8 mouse cellular contexts compared by ENCODE assay signal in the genomic region with DNA sequence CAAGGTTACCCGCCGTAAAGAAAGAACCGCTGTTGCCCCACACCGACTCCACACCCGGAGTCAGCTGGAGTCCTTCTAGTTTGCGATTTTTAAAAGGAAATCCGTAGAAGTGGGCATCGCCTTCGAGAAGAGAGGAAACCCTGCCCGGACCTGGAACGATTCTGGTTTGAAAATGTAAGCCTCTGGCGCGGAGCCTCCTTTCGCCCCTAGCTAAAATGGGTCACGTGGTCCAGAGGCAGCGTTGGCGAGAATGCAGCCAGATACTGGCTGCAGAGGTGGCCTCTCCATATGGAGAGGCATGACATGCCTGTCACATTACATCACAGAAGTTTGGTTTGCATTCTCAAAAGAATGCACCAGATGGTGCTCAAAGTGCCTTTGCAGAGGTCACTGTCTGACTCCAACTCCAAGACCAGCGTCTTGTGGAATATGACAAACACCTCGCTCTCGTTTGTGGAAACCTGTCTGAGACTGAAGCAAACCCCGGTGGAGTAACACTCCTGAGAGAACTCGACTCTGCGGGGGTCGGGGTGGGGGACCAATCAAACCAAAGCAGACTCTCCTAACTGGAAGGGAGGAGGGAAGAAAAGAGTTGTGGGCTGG.
A peak's percentile ranks its signal among the peaks of the same experiment; 100 is the strongest.
DNase-seq lines count a peak whose midpoint lies in the region; ATAC-seq and TF ChIP-seq lines count a peak whose summit lies in the region.

No protein-coding gene starts in this region.

- no peaks in the 10 kb centered on the region for H3K9me3 ChIP-seq in CH12.LX (replicated peaks; ENCODE audit: low read length)
- no peaks in the 10 kb centered on the region for H3K9me3 ChIP-seq in embryonic facial prominence, embryonic 12.5 days
- H3K9me3 ChIP-seq in heart, embryonic 14.5 days (ENCODE audit: control insufficient read depth, low read length), result no peaks in the 10 kb centered on the region
- no peaks in the 10 kb centered on the region for H3K9me3 ChIP-seq in kidney, embryonic 16.5 days (ENCODE audit: low read length)
- no peaks in the 10 kb centered on the region for H3K9me3 ChIP-seq in lung, embryonic 14.5 days (ENCODE audit: low read depth, low read length)
- H3K9me3 ChIP-seq in neural tube, embryonic 14.5 days (ENCODE audit: control insufficient read depth, low read length), result no peaks in the 10 kb centered on the region

- H3K36me3 ChIP-seq in CH12.LX (replicated peaks in 1 of 2; ENCODE audit: control insufficient read depth in 1 of 2, insufficient read depth in 1 of 2, low read length in 1 of 2), result no peaks in the 10 kb centered on the region
- no peaks in the 10 kb centered on the region for H3K36me3 ChIP-seq in embryonic facial prominence, embryonic 12.5 days
- no peaks in the 10 kb centered on the region for H3K36me3 ChIP-seq in heart, embryonic 14.5 days (ENCODE audit: control insufficient read depth, insufficient read depth, low read length)
- no peaks in the 10 kb centered on the region for H3K36me3 ChIP-seq in kidney, embryonic 16.5 days (ENCODE audit: insufficient read depth, low read length)
- H3K36me3 ChIP-seq in lung, embryonic 14.5 days (ENCODE audit: insufficient read depth), result no peaks in the 10 kb centered on the region
- no peaks in the 10 kb centered on the region for H3K36me3 ChIP-seq in neural tube, embryonic 14.5 days (ENCODE audit: control insufficient read depth, insufficient read depth, low read length)

- H3K27me3 ChIP-seq in CH12.LX (replicated peaks), result peaks cover 2% of the 10 kb centered on the region
- H3K27me3 ChIP-seq in embryonic facial prominence, embryonic 12.5 days, result no peaks in the 10 kb centered on the region
- H3K27me3 ChIP-seq in heart, embryonic 14.5 days (ENCODE audit: control insufficient read depth, insufficient read depth, low read length), result no peaks in the 10 kb centered on the region
- no peaks in the 10 kb centered on the region for H3K27me3 ChIP-seq in kidney, embryonic 16.5 days (ENCODE audit: insufficient read depth, low read length)
- no peaks in the 10 kb centered on the region for H3K27me3 ChIP-seq in lung, embryonic 14.5 days (ENCODE audit: insufficient read depth, low read length)
- no peaks in the 10 kb centered on the region for H3K27me3 ChIP-seq in neural tube, embryonic 14.5 days (ENCODE audit: control insufficient read depth, insufficient read depth, low read length)

- H3K4me3 ChIP-seq in CH12.LX (replicated peaks in 1 of 3; ENCODE audit: low read depth in 2 of 3, low read length in 2 of 3, poor library complexity in 1 of 3), result peak overlapping the region; percentile 68 to 99 (median 69)
- peak overlapping the region; percentile 50 for H3K4me3 ChIP-seq in embryonic facial prominence, embryonic 12.5 days
- H3K4me3 ChIP-seq in heart, embryonic 14.5 days (ENCODE audit: control insufficient read depth in 1 of 2, insufficient read depth in 1 of 2, low read depth in 1 of 2, low read length in 2 of 2), result peak overlapping the region; percentile 66 to 87
- peak overlapping the region; percentile 63 for H3K4me3 ChIP-seq in kidney, embryonic 16.5 days (ENCODE audit: low read length)
- peak overlapping the region; percentile 41 for H3K4me3 ChIP-seq in lung, embryonic 14.5 days (ENCODE audit: low read depth, low read length)
- H3K4me3 ChIP-seq in neural tube, embryonic 14.5 days (ENCODE audit: low read depth, low read length), result peak overlapping the region; percentile 46

- H3K4me2 ChIP-seq in CH12.LX (ENCODE audit: insufficient read depth, low read depth, poor library complexity, severe bottlenecking), result peak overlapping the region; percentile 67
- H3K4me2 ChIP-seq in embryonic facial prominence, embryonic 12.5 days (replicated peaks), result peak overlapping the region; percentile 62
- H3K4me2 ChIP-seq in heart, embryonic 14.5 days (ENCODE audit: low read length), result peak overlapping the region; percentile 90
- H3K4me2 ChIP-seq in kidney, embryonic 16.5 days (replicated peaks; ENCODE audit: low read depth, low read length), result peak overlapping the region; percentile 80
- H3K4me2 ChIP-seq in lung, embryonic 14.5 days, result peak overlapping the region; percentile 62
- H3K4me2 ChIP-seq in neural tube, embryonic 14.5 days (ENCODE audit: low read depth, low read length), result peak overlapping the region; percentile 71

- TF ChIP-seq CTCF in CH12.LX (conservative IDR thresholded peaks at IDR 0.05 in 1 of 2, IDR thresholded peaks at IDR 0.05 in 1 of 2; ENCODE audit: low read depth in 2 of 2, low read length in 2 of 2), result peak in 1 of 2 experiments; percentile 64; a peak in 2 of 4 replicates
- peak; percentile 55 for TF ChIP-seq CTCF in lung, embryonic 14.5 days (IDR thresholded peaks at IDR 0.05; ENCODE audit: low read depth)

- under 1% methylated on average over 24 of the region's 24 CpGs for WGBS in embryonic facial prominence, embryonic 12.5 days
- WGBS in heart, embryonic 14.5 days, result under 1% methylated on average over 24 of the region's 24 CpGs
- under 1% methylated on average over 24 of the region's 24 CpGs for WGBS in kidney, embryonic 16.5 days
- WGBS in lung, embryonic 14.5 days, result under 1% methylated on average over 24 of the region's 24 CpGs
- WGBS in neural tube, embryonic 14.5 days, result 1% methylated on average over 24 of the region's 24 CpGs

- H3K4me1 ChIP-seq in CH12.LX (ENCODE audit: control insufficient read depth in 1 of 2, insufficient read depth in 2 of 2), result peaks cover 0 to 14% of the 10 kb centered on the region in 2 experiments; a peak in 2 of 4 replicates
- H3K4me1 ChIP-seq in embryonic facial prominence, embryonic 12.5 days, result peaks cover 5% of the 10 kb centered on the region
- peaks cover 6 to 7% of the 10 kb centered on the region in 2 experiments; a peak in 3 of 4 replicates for H3K4me1 ChIP-seq in heart, embryonic 14.5 days (ENCODE audit: control insufficient read depth in 2 of 2, insufficient read depth in 2 of 2, low read length in 2 of 2)
- H3K4me1 ChIP-seq in kidney, embryonic 16.5 days (ENCODE audit: insufficient read depth, low read length), result 0 out of 2 replicates have a peak, but pooled peaks cover 3% of the 10 kb centered on the region
- H3K4me1 ChIP-seq in lung, embryonic 14.5 days (ENCODE audit: insufficient read depth), result no peaks in the 10 kb centered on the region
- H3K4me1 ChIP-seq in neural tube, embryonic 14.5 days (ENCODE audit: control insufficient read depth, insufficient read depth, low read length), result no peaks in the 10 kb centered on the region

- TF ChIP-seq RAD21 in CH12.LX (IDR thresholded peaks at IDR 0.05; ENCODE audit: low read depth, low read length), result peak; percentile 52

- ATAC-seq in embryonic facial prominence, embryonic 12.5 days (ENCODE audit: insufficient number of reproducible peaks, insufficient read depth, low FRiP score, low TSS enrichment), result peak; percentile 41
- peak; percentile 58 for ATAC-seq in heart, embryonic 14.5 days (ENCODE audit: insufficient number of reproducible peaks, insufficient read depth, low FRiP score, low read depth)
- ATAC-seq in kidney, embryonic 16.5 days (ENCODE audit: low FRiP score, low TSS enrichment), result peak; percentile 69
- peak; percentile 74 for ATAC-seq in lung, embryonic 14.5 days (ENCODE audit: insufficient read depth)
- ATAC-seq in neural tube, embryonic 14.5 days (ENCODE audit: low read depth), result peak; percentile 50

- no peak overlapping the region for H3K27ac ChIP-seq in CH12.LX (ENCODE audit: insufficient read depth, low read depth)
- H3K27ac ChIP-seq in embryonic facial prominence, embryonic 12.5 days, result peak overlapping the region; percentile 63
- peak overlapping the region; percentile 97 to 99 for H3K27ac ChIP-seq in heart, embryonic 14.5 days (replicated peaks in 1 of 2; ENCODE audit: control insufficient read depth in 1 of 2, insufficient read depth in 1 of 2, low read depth in 2 of 2, low read length in 2 of 2)
- peak overlapping the region; percentile 76 for H3K27ac ChIP-seq in kidney, embryonic 16.5 days (ENCODE audit: low read length)
- peak overlapping the region; percentile 86 for H3K27ac ChIP-seq in lung, embryonic 14.5 days (ENCODE audit: low read depth)
- H3K27ac ChIP-seq in neural tube, embryonic 14.5 days (ENCODE audit: low read depth, low read length), result no peak overlapping the region

- H3K79me2 ChIP-seq in CH12.LX (replicated peaks; ENCODE audit: control insufficient read depth, extremely low read depth, insufficient read depth, poor library complexity, severe bottlenecking), result no peaks in the 10 kb centered on the region

- dilution Hi-C loops in CH12.LX (cut with MboI; ENCODE audit: extremely low pct_ligation_motif_present, extremely low pct_unique_long_range_greater_than_20kb, low sequenced_read_pairs), result no loop called here

- TF ChIP-seq EP300 in CH12.LX (IDR thresholded peaks at IDR 0.05; ENCODE audit: low read length), result peak; percentile 40; the same call in 1 of the 2 replicates

- H3K9ac ChIP-seq in CH12.LX (ENCODE audit: insufficient read depth, low read depth), result peak overlapping the region; percentile 71
- H3K9ac ChIP-seq in embryonic facial prominence, embryonic 12.5 days, result peak overlapping the region; percentile 50
- H3K9ac ChIP-seq in heart, embryonic 14.5 days (ENCODE audit: low read length), result peak overlapping the region; percentile 84
- peak overlapping the region; percentile 72 for H3K9ac ChIP-seq in kidney, embryonic 16.5 days (replicated peaks; ENCODE audit: low read length)
- peak overlapping the region; percentile 43 for H3K9ac ChIP-seq in lung, embryonic 14.5 days
- peak overlapping the region; percentile 56 for H3K9ac ChIP-seq in neural tube, embryonic 14.5 days (replicated peaks; ENCODE audit: low read depth, low read length)

- in situ Hi-C loops in CH12.LX (cut with MboI; ENCODE audit: low pct_ligation_motif_present, low pct_unique_long_range_greater_than_20kb, low sequenced_read_pairs), result loop anchor here (25.0 kb wide), 1 partner anchor 299 kb away; a partner anchor contains a TSS

- peak; percentile 65 for DNase-seq in CH12.LX (ENCODE audit: extremely low read depth)
- peak; percentile 56 to 58 for DNase-seq in adrenal gland, postnatal 36 days
- peak; percentile 89 for DNase-seq in lung, embryonic 14.5 days
- peak; percentile 20 to 32 for DNase-seq in thymus, postnatal 10 days (ENCODE audit: low spot score in 2 of 2)

- peak; percentile 48; the same call in 1 of the 2 replicates for TF ChIP-seq POLR2A in CH12.LX (IDR thresholded peaks at IDR 0.05; ENCODE audit: low read depth, low read length)

TF ChIP-seq in CH12.LX, 34 proteins besides CTCF, POLR2A, EP300 and RAD21 (continues in another document):
- TF ChIP-seq CHD2 (IDR thresholded peaks at IDR 0.05; ENCODE audit: low read length) (no peak; the same call in 1 of the 2 replicates), NELFE (IDR thresholded peaks at IDR 0.05; ENCODE audit: low read depth, low read length) (peak; percentile 32; the same call in 1 of the 2 replicates), SMC3 (IDR thresholded peaks at IDR 0.05; ENCODE audit: low read depth, low read length) (peak; percentile 56), MAFK (IDR thresholded peaks at IDR 0.05; ENCODE audit: insufficient replicate concordance, low read length) (peak; percentile 27; the same call in 1 of the 2 replicates), SIN3A (IDR thresholded peaks at IDR 0.05; ENCODE audit: low read length) (peak; percentile 86), ZMIZ1 (IDR thresholded peaks at IDR 0.05; ENCODE audit: low read depth, low read length) (no peak), NRF1 (IDR thresholded peaks at IDR 0.05; ENCODE audit: low read depth, low read length) (no peak), MAZ (IDR thresholded peaks at IDR 0.05; ENCODE audit: low read depth, low read length) (0 out of 2 replicates have a peak, but pooled peaks have one; percentile 40)

Comparison
In these comparisons a context has a peak if more than half of its experiments do, and no peak if none do; other contexts are left out.
1. DNase-seq: peak in every context shown above with its lines; median percentile 89 in lung, embryonic 14.5 days; 65 in CH12.LX; 57 in adrenal gland, postnatal 36 days; 26 in thymus, postnatal 10 days.
2. H3K27ac ChIP-seq: peak in embryonic facial prominence, embryonic 12.5 days (single experiment), heart, embryonic 14.5 days (2 of 2), kidney, embryonic 16.5 days (single experiment) and lung, embryonic 14.5 days (single experiment); none in CH12.LX (single experiment) and neural tube, embryonic 14.5 days (single experiment).
3. Peak in every context shown above with its lines, with median percentiles within 50 percentile points of each other: H3K4me2 ChIP-seq, H3K4me3 ChIP-seq, H3K9ac ChIP-seq and ATAC-seq.